Mouse (Mus musculus) kidney, adult 9 months (tissue): ENCODE results near the gene Pakap.
A peak's percentile ranks its signal among the peaks of the same experiment; 100 is the strongest.

Experiments used
- DNase-seq: peaks from one replicate; pipeline ENCODE4 v3.0.0; 2022

The Pakap gene

DNA sequence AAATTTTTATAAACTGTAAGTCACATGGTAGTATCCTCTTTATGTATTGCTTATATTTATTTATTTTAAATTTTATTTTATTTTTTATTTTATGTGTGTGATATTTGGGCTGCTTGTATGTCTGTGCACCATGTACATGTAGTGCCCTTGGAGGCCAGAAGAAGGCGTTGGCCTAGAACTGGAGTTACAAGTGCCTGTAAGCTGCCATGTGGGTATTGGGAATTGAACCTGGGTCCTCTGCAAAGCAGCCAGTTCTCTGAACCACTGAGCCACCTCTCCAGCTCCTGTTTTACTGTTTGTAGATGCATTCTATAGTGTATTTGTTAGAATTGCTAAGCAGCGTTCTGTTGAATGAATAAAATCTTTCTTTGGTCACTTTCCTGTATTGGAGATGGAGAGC lies 320.3 kb downstream of the Pakap start:
- no peak for DNase-seq

DNA sequence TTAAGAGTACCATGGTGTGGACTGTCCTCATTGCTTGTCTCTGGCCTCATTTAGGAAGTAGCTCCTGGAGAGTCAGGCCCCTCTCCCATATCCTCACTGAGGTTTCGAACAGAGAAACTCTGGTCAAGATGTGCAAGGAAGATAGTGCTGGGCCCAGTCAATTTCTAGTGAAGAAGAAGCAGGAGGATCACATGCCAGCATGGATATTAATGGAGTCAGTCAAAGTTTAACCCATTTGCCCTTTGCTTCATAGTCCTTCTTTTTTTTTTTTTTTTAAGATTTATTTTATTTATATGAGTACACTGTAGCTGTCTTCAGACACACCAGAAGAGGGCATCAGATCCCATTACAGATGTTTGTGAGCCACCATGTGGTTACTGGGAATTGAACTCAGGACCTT lies 321.0 kb downstream of the Pakap start:
- peak; percentile 58 for DNase-seq

DNA sequence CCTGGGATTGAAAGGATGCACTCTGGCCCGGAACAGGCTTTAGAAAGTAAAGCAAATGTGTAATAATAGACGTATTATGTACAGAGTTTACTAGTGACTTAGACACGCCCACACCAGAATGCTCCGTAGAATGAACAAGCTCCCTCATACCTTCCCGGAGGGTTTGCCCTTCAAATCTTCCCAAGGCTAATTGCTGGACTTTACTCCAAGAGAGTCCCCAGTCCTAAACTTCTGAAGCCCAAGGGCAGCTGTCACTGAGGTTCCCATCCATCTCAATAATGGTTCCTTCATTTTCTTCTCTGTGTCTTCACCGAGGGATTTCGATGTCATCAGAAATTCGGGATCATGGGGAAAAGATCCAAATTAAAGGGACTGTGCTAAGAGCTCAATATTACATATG lies 321.8 kb downstream of the Pakap start:
- DNase-seq, result no peak

DNA sequence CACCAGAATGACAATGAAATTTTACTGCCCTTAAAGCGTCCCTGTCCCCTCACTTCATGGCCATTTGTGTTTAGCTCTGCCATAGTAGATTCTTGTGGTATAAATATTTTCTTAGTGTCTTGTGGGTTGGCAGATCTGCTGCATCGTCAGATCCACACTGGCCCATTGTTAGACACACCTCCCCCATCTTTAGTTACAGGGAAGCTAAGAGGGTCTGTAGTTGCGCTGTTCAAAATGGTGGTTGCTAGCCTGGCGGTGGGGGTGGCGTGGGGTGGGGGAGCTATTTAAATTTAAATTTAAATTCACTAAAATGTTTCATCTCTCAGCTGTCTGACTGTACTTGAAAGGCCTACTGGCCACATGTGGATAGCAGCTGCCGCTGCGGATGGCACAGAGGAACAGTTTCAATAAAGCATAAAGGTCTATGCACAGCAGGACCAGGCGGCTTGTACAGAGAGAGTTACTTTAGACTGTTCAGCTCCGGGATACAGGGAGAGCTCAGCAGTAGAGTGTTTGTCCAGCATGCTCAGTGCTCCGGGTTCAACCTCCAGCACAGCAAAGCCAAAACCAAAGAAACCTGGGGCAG lies 324.1 kb downstream of the Pakap start:
- no peak for DNase-seq

DNA sequence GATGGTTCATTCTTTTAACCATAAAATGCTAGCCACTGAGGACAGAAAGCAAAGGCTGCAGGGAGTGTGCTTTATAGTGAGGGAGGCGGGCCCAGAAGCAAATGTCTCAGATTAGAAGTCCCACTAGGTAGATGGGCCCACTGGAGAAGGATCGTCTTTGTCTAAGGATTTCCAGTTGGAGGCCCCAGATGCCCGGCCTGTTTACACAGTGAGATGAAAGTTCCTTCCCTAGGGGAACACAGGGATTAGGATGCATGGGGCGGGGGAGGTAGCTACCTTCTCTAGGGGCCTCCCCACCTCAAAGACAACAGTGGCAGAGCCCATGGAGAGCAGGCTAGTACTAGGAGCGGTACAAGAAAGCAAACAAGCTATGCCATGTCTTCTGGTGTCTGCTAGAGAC lies 327.2 kb downstream of the Pakap start:
- DNase-seq, result no peak

DNA sequence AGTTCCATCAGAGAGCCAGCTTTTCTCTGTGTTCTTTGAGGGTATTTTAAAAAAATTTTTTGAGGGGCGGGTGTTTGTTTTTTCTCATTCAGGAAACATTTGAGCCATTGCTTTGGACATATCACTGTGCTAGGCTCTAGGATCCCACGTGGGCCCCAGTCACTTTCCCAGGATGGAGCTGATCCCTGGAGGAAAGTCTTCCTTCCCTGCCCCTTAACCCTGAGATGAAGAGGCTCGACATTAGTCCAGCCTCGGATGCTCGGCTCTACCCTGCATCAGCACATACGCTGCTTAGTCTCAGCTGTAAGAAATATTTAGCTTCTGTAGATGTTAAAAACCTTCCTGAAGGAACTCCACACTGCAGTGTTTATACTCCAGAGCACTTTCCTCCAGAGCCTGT lies 327.9 kb downstream of the Pakap start:
- DNase-seq, result no peak

DNA sequence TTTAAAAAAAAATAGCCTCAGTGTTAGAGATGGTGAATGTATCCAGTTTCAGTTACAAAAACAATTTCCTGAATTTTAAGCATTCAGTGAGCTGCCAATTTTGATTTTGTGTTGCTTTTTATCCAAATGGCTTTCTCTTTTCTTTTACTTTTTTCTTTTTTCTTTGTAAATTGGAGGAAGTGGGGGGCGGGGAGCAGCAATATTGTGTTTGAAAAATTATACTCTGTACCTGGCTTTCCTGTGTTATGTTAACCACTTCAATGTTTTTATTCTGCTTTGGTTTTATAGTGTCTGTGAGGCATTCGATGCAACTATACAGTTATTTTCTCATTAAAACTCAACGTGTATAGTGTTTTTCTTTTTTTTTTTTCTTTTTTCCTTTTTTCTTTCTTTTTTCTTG lies 328.7 kb downstream of the Pakap start:
- DNase-seq, result no peak

DNA sequence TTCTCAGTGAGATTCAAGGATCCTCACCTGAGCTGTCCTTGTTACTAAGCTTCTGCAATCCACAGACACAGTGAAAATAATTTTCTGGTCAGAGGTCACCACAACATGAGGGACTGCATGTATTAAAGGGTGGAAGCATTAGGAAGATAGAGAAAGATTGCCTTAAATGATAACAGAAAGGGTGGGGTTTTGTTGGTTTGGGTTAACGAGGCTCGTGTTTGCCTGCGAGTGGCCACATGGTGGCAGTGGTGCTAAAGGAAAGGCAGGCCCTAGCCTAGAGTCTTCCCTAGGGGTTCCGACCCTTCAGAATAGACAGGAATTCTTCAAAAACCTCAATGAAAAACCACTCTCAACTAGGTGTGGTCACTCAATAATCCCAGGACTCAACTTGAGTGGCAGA lies 333.2 kb downstream of the Pakap start:
- DNase-seq, result peak; percentile 54

DNA sequence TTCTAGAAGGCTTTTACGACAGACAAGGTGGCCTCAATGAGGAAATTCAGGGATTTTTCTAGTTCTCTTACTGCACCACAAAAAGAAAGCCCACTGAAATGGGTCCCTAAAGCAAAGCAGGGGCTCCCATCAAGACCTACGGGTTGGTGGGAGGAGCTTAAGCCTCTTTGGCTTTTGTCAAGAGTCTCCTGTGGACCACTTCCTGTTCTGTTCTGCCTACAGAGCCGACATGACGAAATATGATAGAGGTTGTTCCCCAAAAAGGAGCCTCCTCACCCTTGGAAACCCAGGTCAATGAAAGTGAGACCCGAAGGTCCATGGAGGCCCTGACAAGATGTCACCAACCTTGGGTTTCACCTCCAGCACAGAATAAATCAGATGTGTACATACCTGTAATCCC lies 334.6 kb downstream of the Pakap start:
- no peak for DNase-seq

DNA sequence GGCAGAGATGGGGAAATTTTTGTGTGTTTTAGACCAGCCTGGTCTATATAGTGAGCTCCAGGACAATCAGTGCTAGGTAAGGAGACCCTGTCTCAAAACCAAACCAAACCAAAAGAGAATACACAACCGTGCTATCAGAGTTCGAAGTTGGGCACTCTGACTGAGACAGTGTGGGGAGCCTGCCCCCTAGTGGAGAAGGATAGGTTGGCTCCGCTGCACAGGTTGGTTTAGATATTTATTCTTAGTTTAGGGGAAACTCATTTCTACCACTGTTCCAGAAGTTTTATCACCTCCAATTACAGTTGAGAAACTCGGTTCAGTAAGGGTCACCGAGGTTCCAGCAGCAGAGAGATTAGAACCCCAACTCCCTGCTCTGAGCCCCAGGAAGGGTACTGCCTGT lies 336.2 kb downstream of the Pakap start:
- peak; percentile 62 for DNase-seq

DNA sequence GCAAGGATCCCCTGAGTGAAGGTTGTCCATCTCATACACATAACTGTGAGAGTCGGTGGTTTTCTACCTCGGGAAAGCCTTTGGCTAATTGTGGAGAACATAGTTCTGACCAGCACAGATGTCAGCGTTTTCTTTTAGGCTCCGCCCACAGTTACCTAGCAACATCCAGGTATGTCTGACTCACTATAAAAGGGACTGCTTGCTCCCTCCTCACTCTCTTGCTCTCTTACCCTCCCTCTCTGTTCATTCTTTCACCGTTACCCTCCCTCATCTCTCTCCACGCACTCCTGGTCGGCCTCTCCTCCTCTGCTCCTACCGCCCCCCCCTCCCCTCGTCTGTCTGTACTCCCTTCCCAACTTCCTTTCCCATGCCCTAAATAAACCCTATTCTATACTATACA lies 336.7 kb downstream of the Pakap start:
- DNase-seq, result peak; percentile 70

DNA sequence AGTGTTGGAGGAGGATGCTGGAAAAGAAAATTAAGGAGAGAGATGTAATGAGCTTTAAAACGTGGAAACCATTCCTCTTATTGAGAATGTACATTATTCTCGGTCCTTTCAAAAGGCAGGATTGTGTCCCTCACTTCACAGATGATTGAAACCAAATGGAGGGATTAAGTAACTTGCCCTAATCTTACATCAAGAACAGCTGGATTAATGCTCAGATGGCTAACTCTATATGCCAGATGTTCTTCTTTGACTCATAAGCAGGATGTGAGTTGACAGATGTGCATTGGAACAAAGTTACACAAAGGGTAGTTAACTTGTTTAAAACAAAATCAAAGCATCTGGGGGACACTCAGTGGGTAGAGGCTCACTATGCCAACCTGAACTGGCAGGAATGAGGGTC lies 338.7 kb downstream of the Pakap start:
- DNase-seq, result no peak

DNA sequence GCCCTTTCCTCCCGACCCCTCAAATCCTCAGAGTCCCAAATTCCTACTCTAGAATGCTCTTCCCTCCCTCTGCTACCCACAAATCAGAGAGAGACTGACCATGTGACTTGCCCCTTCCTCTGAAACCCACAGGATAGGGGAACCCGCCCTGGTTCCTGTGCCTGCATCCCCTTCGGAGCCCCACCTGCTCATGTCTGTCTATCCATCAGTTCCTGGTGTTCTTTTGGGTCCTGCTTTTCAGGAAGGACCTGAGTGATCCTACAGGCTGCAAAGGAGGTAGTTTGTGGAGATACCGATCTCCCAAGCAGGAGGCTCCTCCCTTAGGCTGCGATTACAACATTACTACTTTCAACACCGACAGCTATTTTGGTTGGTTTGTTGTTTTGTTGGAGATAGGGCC lies 340.9 kb downstream of the Pakap start:
- no peak for DNase-seq

DNA sequence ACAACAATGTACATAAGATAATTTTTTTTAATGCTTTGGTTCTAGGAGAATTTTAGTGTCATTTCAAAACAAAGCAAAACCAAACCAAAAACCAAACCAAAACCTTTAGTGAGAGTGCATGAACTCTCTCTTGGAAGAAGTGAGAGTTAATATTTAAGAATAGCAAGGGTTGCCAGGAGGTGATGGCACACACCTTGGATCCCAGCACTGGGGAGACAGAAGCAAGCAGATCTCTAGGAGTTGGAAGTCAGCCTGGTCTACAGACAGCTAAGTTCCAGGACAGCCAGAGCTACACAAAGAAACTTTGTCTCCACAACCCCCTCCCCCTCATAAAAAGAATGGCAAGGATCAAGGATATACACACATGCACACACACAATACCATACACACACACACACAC lies 345.0 kb downstream of the Pakap start:
- DNase-seq, result peak; percentile 79

DNA sequence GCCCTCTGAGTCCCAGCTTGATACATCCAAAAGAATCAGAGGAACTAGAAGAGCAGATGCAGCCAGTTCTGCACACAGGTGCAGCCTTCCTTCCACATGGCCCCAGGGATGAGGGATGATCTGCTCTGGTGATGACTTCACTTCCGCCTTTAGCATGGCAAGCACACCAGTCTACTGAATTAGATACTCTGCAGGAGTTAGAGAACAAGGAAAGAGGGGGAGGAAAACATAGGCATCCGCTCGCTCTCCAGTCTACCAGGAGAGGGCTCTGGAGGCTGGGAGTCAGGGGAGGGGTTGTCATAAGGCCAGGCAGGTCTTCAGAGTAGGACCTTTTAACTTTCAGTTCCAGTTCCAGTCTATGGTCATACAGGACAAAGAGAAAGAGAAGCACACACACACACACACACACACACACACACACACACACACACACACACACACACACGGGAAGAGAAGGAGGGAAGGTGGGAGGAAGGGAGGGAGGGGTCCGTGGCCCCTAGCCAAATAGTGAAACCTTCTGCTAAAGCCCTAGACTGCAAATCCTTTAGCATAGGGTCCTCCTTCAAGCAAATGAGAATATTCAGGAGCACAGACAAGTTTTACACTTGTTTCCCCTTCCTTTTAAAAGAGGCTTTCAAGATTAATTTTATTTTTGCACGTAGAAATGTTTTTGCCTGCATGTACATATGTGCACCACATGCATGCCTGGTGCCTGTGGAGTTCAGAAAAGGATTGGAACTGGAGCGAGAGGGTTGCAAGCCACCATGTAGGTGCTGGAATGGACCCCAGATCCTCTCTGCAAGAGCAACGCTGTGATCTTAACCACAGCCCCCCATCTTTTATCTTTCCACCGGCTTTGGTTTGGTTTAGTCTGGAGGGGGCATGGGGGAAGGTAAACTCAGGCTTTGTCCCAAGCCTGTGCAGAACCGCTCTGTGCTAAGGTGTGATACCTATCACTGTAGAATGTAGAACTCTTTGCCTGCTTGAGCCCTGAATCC lies 346.5 kb downstream of the Pakap start:
- no peak for DNase-seq

DNA sequence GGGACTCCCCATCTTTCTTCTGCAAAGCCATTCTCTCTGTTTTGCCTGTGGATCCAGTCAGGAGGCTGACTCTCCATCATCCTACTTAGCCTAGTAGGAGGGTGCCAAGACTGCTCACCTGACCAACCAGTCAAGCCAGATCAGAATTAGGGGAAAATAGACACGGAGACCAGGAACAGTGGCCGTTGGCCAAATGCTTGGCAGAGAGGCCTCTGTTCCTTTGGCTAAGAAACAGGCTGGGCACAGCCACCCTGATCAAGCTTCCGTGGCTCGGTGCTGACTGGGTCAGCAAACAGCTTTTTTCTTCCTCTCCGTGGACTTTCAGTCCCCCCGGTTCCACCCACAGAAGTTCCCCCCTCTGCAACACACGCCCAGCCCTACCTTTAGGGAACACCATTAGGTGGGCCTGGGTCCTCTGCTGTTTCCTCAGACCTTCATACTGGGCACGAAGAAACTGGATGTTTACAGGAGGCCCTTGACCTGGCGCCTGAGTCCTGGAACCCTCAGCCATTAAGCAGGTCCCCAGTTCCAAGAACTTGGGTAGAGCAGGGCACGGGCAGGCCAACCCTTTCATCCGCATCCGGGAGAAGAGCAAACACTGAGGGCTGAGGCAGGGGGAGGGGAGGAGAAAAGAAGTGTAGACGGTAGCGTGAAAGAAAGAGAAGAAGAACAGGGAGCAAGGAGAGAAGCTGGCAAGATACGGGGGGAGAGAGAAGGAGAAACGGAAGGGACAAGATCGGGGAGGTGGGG lies 347.4 kb downstream of the Pakap start:
- DNase-seq, result peak; percentile 92

DNA sequence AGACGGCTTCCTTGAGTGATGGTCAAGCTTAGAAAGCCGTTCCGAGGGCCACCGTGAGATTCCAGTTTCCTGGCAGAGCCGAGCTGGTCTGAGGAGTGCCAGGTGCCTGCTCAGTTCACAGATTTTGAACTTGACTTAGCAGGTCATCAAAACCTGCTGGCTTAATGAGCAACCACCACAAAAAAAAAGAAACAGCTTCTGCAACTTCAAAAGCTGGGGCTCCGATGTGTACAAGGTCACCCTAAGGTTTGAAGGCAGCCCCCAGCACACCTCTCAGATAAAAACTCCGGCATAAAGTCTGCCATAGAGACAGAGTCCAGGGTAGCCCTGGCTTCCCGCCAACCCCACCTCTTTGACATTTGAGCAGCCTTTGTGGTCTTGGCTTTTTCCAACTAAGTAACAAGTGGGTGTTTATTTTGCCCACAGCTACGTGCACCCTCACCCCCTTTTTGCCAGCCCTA lies 348.3 kb downstream of the Pakap start, which contains the start of gene D630039A03Rik:
D630039A03Rik (minus strand) TSS at position 97 of the 461 bp plus-strand sequence.
- peak; percentile 86 for DNase-seq

DNA sequence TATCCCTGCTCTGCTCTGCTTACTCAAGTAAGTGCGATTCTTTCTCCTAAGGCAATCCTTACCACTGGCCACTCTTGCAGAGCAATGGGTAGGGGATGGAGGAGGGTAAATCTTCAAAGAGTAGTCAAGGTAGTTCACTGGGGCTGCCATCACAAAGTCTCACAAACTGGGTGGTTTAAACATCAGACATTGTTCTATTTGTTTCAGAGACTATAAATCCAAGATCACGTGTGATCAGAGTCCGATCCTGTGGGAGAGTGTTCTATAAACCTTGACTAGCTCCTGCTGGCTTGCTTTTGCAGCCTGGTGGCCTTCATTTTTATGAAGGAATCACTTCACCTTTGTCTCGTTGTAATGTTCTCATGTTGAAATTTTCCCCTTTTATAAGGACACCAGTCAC lies 348.7 kb downstream of the Pakap start:
- DNase-seq, result peak; percentile 56

DNA sequence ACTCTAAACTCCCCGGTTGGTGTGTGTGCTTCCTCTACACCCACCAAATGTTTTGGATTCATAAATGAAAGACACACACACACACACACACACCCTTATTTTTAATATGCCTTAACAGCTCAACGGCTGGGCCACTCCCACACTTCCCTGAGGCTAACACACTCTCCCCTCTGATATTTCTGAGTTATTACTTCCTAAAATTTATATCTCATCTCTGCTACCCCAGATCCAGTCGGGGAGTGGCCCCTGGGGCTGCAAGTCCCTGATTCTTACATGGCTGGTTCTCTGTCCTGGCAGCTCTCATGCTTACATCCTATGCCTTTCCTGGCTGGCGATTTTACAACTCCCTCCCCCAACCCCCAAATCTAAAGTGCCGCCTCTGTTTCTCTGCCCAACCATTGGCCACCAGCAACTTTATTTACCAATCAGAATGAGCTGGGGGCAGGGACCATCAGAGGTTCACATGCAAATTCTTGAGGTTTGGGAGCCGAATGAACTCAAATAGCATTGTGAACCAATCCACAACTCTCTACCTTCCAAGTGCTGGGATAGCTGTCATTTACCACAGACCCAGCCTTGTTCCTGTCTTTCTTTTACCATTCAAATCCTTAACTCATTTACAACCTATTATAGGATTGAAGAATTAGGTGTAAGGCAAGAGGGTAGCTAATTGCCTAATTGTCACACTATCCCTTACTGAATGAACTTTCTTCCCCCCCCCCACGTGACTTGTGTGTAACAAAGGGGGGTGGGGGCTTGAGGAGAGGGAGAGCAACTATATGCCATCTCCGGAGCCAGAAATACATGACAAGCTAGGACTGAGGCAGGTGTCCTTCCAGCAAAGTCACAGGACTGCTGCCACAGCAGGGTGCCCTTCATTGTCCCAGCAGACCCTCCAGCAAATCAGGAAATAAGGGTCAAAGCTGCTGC lies 351.8 kb downstream of the Pakap start:
- DNase-seq, result no peak

DNA sequence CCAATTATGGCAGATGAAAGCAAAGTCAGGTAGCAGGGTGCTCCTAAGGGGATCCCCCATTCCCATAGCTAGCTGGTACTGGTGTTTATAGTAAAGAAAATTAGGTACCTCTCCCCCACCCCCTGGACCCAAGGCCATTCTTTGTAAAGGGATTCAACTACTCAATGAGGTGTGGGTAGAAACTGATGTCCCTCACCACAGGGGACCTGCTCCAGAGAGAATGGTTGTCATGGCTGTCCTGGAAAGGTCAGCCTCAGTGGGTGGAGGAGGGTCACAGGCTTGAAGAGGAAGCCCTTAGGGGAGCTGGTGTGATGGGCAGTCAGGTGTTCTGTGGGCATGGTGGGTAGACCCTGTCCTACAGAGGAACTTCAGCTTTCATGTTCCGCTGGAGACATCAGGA lies 352.5 kb downstream of the Pakap start:
- DNase-seq, result no peak

DNA sequence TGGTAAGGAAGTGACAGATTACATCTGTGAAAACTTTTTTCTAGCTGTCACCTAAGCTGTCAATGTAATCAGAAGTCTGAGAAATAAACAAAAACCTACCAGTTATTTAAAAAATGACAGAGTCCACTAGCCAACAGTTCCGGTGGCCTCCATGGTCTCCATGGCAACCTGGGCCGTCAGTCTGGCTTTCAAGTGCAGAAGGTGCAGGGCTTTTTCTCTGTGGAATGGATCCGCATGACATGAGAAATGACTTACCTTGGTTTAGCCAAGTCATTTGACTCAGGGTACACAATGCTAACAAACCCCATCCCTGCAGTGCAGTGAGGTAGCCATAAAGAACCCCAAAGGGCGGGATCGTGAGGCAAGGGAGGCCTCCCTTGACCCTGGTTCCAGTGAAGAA lies 354.2 kb downstream of the Pakap start:
- no peak for DNase-seq

DNA sequence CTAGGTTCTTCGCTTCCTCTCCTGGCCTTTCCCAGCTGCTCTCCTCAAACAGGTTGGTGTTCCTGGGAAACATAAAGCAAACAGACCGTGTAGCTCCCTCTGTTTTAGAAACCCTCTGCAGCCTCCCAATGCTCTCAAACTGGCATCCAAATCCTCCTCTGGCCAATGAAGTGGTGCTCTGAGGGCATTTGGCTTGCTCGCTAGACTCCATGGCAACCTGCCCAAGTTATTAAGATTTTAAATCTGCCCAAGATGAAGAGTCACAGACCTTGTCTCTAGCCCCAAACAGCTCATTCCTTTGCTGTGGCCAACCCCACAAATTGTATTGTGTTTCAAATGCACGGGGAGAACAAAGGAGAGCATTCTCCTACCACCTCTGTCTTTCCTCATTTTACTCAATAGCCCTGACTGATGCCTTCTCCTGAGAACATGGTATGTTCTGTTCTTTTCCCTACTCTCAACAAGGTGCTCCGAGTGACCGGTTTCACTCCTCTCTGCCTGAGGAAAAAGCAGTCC lies 356.6 kb downstream of the Pakap start:
- no peak for DNase-seq
